Mouse (Mus musculus) ovary, postnatal 36 days (tissue): ENCODE measurements around the gene Rtn4rl2.
A peak's percentile ranks its signal among the peaks of the same experiment; 100 is the strongest.
"Not testable (repeated sequence)": the region's sequence is repeated elsewhere in the genome, so short reads cannot be mapped to it uniquely, and the experiment has no call there.

Experiments
- DNase-seq: peaks from one replicate; pipeline ENCODE4 v3.0.0; 2022; ENCODE audit warnings: low spot score, mixed read lengths

The Rtn4rl2 gene

GRCm38 (mm10) chr2:84886234-84886731 is at the start of gene Rtn4rl2:
Gene Rtn4rl2, minus strand, starts transcription at chr2:84886710.
- no peak for DNase-seq

- no peak for DNase-seq
These were observed 48.6 kb upstream of the Rtn4rl2 start for GRCm38 (mm10) chr2:84935065-84935464.

- no peak for DNase-seq
These were observed 48.1 kb upstream of the Rtn4rl2 start for GRCm38 (mm10) chr2:84934649-84935007.

- DNase-seq = no peak
These were observed 47.6 kb upstream of the Rtn4rl2 start for GRCm38 (mm10) chr2:84933992-84934648.

- no peak for DNase-seq
These were observed 43.7 kb upstream of the Rtn4rl2 start for GRCm38 (mm10) chr2:84930186-84930585.

- DNase-seq = no peak
These were observed 33.1 kb upstream of the Rtn4rl2 start for GRCm38 (mm10) chr2:84919601-84920108.

- no peak for DNase-seq
These were observed 31.7 kb upstream of the Rtn4rl2 start for GRCm38 (mm10) chr2:84918188-84918587.

GRCm38 (mm10) chr2:84916548-84917320 is 30.2 kb upstream of the Rtn4rl2 start:
- no peak for DNase-seq

GRCm38 (mm10) chr2:84915330-84915729 is 28.8 kb upstream of the Rtn4rl2 start:
- no peak for DNase-seq

- no peak for DNase-seq
These were observed 27.4 kb upstream of the Rtn4rl2 start for GRCm38 (mm10) chr2:84913881-84914280.

- no peak for DNase-seq
These were observed 26.2 kb upstream of the Rtn4rl2 start for GRCm38 (mm10) chr2:84912722-84913121.

GRCm38 (mm10) chr2:84896686-84897085 is 10.2 kb upstream of the Rtn4rl2 start:
- DNase-seq = not testable (repeated sequence)

- no peak for DNase-seq
These were observed 9.1 kb upstream of the Rtn4rl2 start for GRCm38 (mm10) chr2:84895495-84896198.

- DNase-seq = no peak
These were observed 6.8 kb upstream of the Rtn4rl2 start for GRCm38 (mm10) chr2:84893359-84893758.

- DNase-seq = peak; percentile 67
These were observed 3.5 kb upstream of the Rtn4rl2 start for GRCm38 (mm10) chr2:84890045-84890340.

GRCm38 (mm10) chr2:84889316-84890044 is 3.0 kb upstream of the Rtn4rl2 start:
- no peak for DNase-seq

GRCm38 (mm10) chr2:84888657-84889315 is 2.3 kb upstream of the Rtn4rl2 start:
- DNase-seq = peak; percentile 72

- no peak for DNase-seq
These were observed 1.1 kb upstream of the Rtn4rl2 start for GRCm38 (mm10) chr2:84887411-84888271.

GRCm38 (mm10) chr2:84886821-84887281 is 341 bp upstream of the Rtn4rl2 start:
- peak; percentile 22 for DNase-seq
